Mouse (Mus musculus) heart, postnatal 0 days (tissue): ENCODE results near the gene Opa3. TPM values are rescaled to one million over a fixed set of nuclear protein-coding genes. Genes with fewer than 3 reads are reported as not detected.

Experiments
- ATAC-seq: fragments of 200-750 bp; cut with Nextera tagmentation; 2 replicates; pipeline ENCODE4 v1.8.0; 2017; ENCODE audit warnings: low read depth, moderate number of reproducible peaks, moderate library complexity; ENCODE audit not compliant: insufficient read depth
- DNase-seq: peaks from one replicate; pipeline ENCODE4 v3.0.0-alpha.2; 2016; ENCODE audit warnings: low spot score
- H3K27ac ChIP-seq: fragments of 300-500 bp; sonication (generic); 2 replicates; pipeline ENCODE4 v1.5.1; 2014; ENCODE audit warnings: low read depth, mild to moderate bottlenecking
- H3K27me3 ChIP-seq: fragments of 300-500 bp; sonication (generic); 2 replicates; pipeline ENCODE4 v1.6.1; 2014; ENCODE audit warnings: low read length, mixed read lengths; ENCODE audit not compliant: control insufficient read depth, insufficient read depth
- H3K36me3 ChIP-seq: fragments of 300-500 bp; sonication (generic); replicated peaks from 2 replicates; pipeline ENCODE4 v1.6.1; 2014; ENCODE audit warnings: low read length, mixed read lengths; ENCODE audit not compliant: control insufficient read depth, insufficient read depth
- H3K4me1 ChIP-seq: fragments of 300-500 bp; sonication (generic); 2 replicates; pipeline ENCODE4 v1.6.1; 2014; ENCODE audit warnings: antibody characterized with exemption; ENCODE audit not compliant: control insufficient read depth, insufficient read depth
- H3K4me2 ChIP-seq: fragments of 300-500 bp; sonication (generic); 2 replicates; pipeline ENCODE4 v1.6.1; 2014; ENCODE audit warnings: low read depth, mild to moderate bottlenecking, low read length, moderate library complexity
- H3K4me3 ChIP-seq: fragments of 300-500 bp; sonication (generic); 2 replicates; pipeline ENCODE4 v1.5.1; 2014; ENCODE audit warnings: low read depth, low read length
- H3K9ac ChIP-seq: fragments of 300-500 bp; sonication (generic); replicated peaks from 2 replicates; pipeline ENCODE4 v1.6.1; 2014; ENCODE audit warnings: low read depth, low read length, mixed read lengths
- H3K9me3 ChIP-seq: fragments of 300-500 bp; sonication (generic); replicated peaks from 2 replicates; pipeline ENCODE4 v1.6.1; 2016; ENCODE audit warnings: low read length; ENCODE audit not compliant: control insufficient read depth
- CTCF ChIP-seq: IDR thresholded peaks from 2 replicates; pipeline ENCODE4 v1.5.1; 2016; ENCODE audit warnings: antibody characterized with exemption, control low read depth, low read depth
- EP300 ChIP-seq: IDR thresholded peaks from 2 replicates; pipeline ENCODE4 v1.6.1; 2016; ENCODE audit warnings: antibody characterized with exemption, low read depth
- WGBS: fragments of 180-500 bp; shearing (Covaris S2); extraction: QIAGEN DNeasy Blood & Tissue Kit; methylation state at CpG from one replicate; pipeline ENCODE4 v1.1.7; 2014; 5-methylcytosine and 5-hydroxymethylcytosine counted together
- polyA plus RNA-seq: library from polyadenylated mRNA; unstranded; fragments of >200 nt; fragmentation: Nextera tagmentation; extraction: Ambion mirVana; gene quantifications from 2 replicates; pipeline ENCODE4 v1.2.1, GENCODE M21; 2015
- total RNA-seq: library from RNA; depleted of rRNA; stranded (reverse); fragments of >200 nt; gene quantifications from 2 replicates; pipeline ENCODE4 v1.2.3, GENCODE M21; 2014; ENCODE audit warnings: low replicate concordance

The Opa3 gene
- total and polyA plus RNA-seq, 2 experiments from 2014 or later = 40.5 to 56.4 TPM

- no peak for ATAC-seq
- H3K27me3 ChIP-seq = 0 out of 2 replicates have a peak, but pooled peaks cover 3% of the 10 kb centered on the region
- WGBS = 51% methylated on average over 5 of the region's 5 CpGs
- TF ChIP-seq CTCF (no peak), EP300 (no peak)
- H3K4me2 ChIP-seq = no peak overlapping the region
- H3K9ac ChIP-seq = no peak overlapping the region
- no peaks in the 10 kb centered on the region for H3K9me3 ChIP-seq
- no peaks in the 10 kb centered on the region for H3K36me3 ChIP-seq
- H3K4me1 ChIP-seq = no peaks in the 10 kb centered on the region
- H3K27ac ChIP-seq = no peak overlapping the region
- no peak for DNase-seq
- H3K4me3 ChIP-seq = no peak overlapping the region
Observed at GRCm38 (mm10) chr7:19217492-19217891, 10.6 kb upstream of the Opa3 start.

- no peak overlapping the region for H3K27ac ChIP-seq
- DNase-seq (peak; percentile 36), ATAC-seq (peak; percentile 47)
- H3K9me3 ChIP-seq = no peaks in the 10 kb centered on the region
- WGBS = 0% methylated on average over 3 of the region's 3 CpGs
- no peak overlapping the region for H3K4me3 ChIP-seq
- H3K4me1 ChIP-seq = no peaks in the 10 kb centered on the region
- H3K36me3 ChIP-seq = 0 out of 2 replicates have a peak, but pooled peaks cover 4% of the 10 kb centered on the region
- no peak overlapping the region for H3K4me2 ChIP-seq
- no peak overlapping the region for H3K9ac ChIP-seq
- TF ChIP-seq CTCF (no peak), EP300 (0 out of 2 replicates have a peak, but pooled peaks have one; percentile 37)
- H3K27me3 ChIP-seq = 0 out of 2 replicates have a peak, but pooled peaks cover 3% of the 10 kb centered on the region
Observed at GRCm38 (mm10) chr7:19217944-19218343, 10.2 kb upstream of the Opa3 start.

- H3K9ac ChIP-seq = no peak overlapping the region
- no peaks in the 10 kb centered on the region for H3K4me1 ChIP-seq
- peaks cover 11% of the 10 kb centered on the region; the same call in 1 of the 2 replicates for H3K36me3 ChIP-seq
- WGBS = 65% methylated on average over 3 of the region's 3 CpGs
- H3K4me3 ChIP-seq = no peak overlapping the region
- H3K27ac ChIP-seq = no peak overlapping the region
- DNase-seq (no peak), ATAC-seq (no peak)
- H3K4me2 ChIP-seq = no peak overlapping the region
- H3K9me3 ChIP-seq = no peaks in the 10 kb centered on the region
- TF ChIP-seq EP300 = no peak
- no peak for TF ChIP-seq CTCF
- 0 out of 2 replicates have a peak, but pooled peaks cover 3% of the 10 kb centered on the region for H3K27me3 ChIP-seq
Observed at GRCm38 (mm10) chr7:19220061-19220460, 8.1 kb upstream of the Opa3 start.

GRCm38 (mm10) chr7:19222189-19222588 is 5.9 kb upstream of the Opa3 start:
- H3K9ac ChIP-seq = no peak overlapping the region
- H3K27ac ChIP-seq = no peak overlapping the region
- WGBS = 93% methylated on average over 16 of the region's 16 CpGs
- DNase-seq (no peak), ATAC-seq (no peak)
- H3K4me1 ChIP-seq = peaks cover 6% of the 10 kb centered on the region
- TF ChIP-seq CTCF (no peak), EP300 (no peak)
- H3K9me3 ChIP-seq = no peaks in the 10 kb centered on the region
- no peak overlapping the region for H3K4me3 ChIP-seq
- no peak overlapping the region for H3K4me2 ChIP-seq
- no peaks in the 10 kb centered on the region for H3K27me3 ChIP-seq
- peaks cover 18% of the 10 kb centered on the region for H3K36me3 ChIP-seq

GRCm38 (mm10) chr7:19222875-19223274 is 5.3 kb upstream of the Opa3 start:
- no peak for DNase-seq
- no peak overlapping the region for H3K9ac ChIP-seq
- TF ChIP-seq CTCF = no peak
- TF ChIP-seq EP300 = no peak
- H3K4me2 ChIP-seq = no peak overlapping the region
- peaks cover 18% of the 10 kb centered on the region for H3K36me3 ChIP-seq
- no peaks in the 10 kb centered on the region for H3K27me3 ChIP-seq
- H3K9me3 ChIP-seq = no peaks in the 10 kb centered on the region
- peaks cover 6% of the 10 kb centered on the region for H3K4me1 ChIP-seq
- H3K27ac ChIP-seq = no peak overlapping the region
- 90% methylated on average over 14 of the region's 14 CpGs for WGBS
- H3K4me3 ChIP-seq = no peak overlapping the region
- ATAC-seq = no peak

GRCm38 (mm10) chr7:19224933-19225332 is 3.2 kb upstream of the Opa3 start:
- no peak overlapping the region for H3K4me2 ChIP-seq

More at GRCm38 (mm10) chr7:19224933-19225332, 3.2 kb upstream of the Opa3 start:
- peaks cover 18% of the 10 kb centered on the region for H3K36me3 ChIP-seq
- DNase-seq (no peak), ATAC-seq (no peak)
- H3K27me3 ChIP-seq = no peaks in the 10 kb centered on the region
- WGBS = 70% methylated on average over 4 of the region's 4 CpGs
- no peaks in the 10 kb centered on the region for H3K9me3 ChIP-seq
- TF ChIP-seq CTCF (no peak), EP300 (no peak)
- peaks cover 13% of the 10 kb centered on the region for H3K4me1 ChIP-seq
- H3K4me3 ChIP-seq = no peak overlapping the region
- H3K27ac ChIP-seq = no peak overlapping the region
- H3K9ac ChIP-seq = no peak overlapping the region
